Mouse (Mus musculus) lung, adult 2 months (tissue): ENCODE measurements around the gene Bbox1.

Experiments used
- CTCF ChIP-seq: fragments of 200-500 bp; IDR thresholded peaks from 2 replicates; pipeline ENCODE4 v1.5.1; 2011; ENCODE audit warnings: mild to moderate bottlenecking, low read length, control low read depth; ENCODE audit not compliant: insufficient read depth
- POLR2A ChIP-seq: fragments of 200-500 bp; IDR thresholded peaks from 2 replicates; pipeline ENCODE4 v1.6.1; 2011; ENCODE audit warnings: low read depth, mild to moderate bottlenecking, control low read depth, low read length, borderline replicate concordance; ENCODE audit errors: extremely low read depth

- TF ChIP-seq CTCF (no peak), POLR2A (no peak)
These were observed 45.1 kb downstream of the Bbox1 start for GRCm38 (mm10) chr2:110269281-110269680.
